Mouse (Mus musculus) hindlimb bud, embryonic 11.5 days (tissue): ENCODE results near the gene Zfp568.

Source experiments
- DNase-seq: peaks from one replicate; pipeline ENCODE4 v3.0.0-alpha.2; 2012; ENCODE audit warnings: low read depth, low spot score; ENCODE audit errors: extremely low spot score

Zfp568 gene

DNA sequence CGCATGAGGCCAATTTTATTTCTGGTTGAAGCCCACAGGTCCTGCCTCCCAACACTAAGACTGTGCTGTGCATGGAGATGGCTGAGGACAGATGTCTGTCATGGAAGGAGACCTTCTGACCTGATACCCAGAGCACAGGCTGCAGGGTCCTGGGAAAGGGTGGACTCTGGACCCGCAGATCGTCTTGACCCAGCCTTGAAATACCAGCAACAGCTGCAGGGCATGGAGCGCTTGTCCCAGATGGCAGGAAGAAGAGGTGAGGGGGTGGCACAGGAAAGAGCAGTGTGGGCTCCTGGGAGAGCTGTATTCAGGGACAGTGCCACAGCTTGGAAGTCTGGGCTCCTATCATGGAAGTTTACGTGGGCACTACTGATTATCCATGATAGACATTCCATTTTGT lies 3.8 kb downstream of the Zfp568 start:
- DNase-seq: no peak

DNA sequence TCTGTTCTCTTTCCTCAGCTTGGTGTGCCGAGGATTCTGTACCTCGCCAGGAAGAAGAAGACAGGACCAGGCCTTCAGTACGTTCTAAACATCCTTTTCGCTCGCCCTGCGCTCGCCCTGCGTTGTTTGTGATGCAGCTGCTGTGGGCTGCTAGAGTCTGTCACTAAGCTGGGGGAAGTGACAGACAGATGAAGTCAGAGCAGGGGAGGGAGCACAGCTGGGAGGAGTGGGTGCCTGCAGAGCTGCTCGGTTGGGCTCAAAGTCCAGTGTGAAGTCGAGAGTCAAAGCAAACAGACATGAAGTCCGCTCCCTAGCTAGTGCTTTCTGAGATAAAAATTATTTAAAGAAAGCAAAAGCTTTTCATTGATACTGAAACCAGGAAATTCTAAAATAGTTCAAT lies 5.3 kb downstream of the Zfp568 start:
- DNase-seq: no peak

DNA sequence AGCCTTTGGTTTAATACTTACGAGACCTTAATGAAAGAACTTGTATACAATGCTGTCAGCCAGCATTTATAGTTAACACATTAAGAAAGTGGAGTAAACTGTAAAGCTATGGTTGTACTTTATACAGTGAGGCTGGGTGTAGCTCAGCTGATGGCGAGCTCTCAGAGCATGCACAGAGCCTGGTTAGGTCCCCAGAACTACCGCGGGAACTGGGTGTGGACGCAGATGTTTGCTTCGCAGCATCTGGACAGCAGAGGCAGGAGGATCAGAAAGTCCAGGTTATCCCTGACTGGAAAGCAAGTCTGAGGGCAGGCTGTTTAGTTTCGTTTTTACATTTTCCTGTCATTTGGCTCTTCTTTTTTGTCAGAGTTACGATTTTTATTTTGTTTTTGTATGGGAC lies 8.9 kb downstream of the Zfp568 start:
- no peak for DNase-seq

DNA sequence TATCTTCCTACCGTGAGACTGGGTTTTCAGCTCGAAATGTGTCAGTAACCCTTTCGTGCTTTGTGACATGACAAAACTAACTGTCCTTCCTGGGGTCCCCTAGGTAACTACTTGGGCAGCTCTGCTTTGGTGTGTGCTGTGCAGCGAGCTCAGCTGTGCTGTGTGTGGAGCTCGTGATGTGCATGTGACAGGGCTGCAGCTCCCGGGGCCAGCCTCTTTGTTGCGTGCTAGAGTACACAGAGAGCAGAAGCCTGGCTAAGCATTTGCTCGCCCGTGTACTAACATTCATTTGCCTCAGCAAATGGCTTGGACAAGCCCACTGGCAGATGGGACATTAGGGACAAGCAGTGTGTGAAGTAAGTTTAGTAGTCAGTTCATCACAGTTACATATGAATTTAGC lies 9.6 kb downstream of the Zfp568 start:
- DNase-seq: no peak

DNA sequence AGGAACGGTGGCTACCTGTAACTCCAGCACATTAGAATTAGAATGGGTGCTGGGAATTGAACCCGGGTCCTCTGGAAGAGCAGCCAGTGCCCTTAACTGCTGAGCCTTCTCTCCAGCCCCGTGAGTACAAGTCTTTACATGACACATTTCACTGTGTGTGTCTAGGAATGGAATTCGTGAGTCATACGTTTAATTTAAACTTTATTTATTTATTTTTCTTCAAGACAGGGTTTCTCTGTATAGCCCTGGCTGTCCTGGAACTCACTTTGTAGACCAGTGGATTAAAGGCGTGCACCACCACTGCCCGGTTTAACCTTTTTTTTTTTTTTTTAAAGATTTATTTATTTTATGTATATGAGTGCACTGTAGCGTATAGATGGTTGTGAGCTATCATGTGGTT lies 11.4 kb downstream of the Zfp568 start:
- DNase-seq: no peak

DNA sequence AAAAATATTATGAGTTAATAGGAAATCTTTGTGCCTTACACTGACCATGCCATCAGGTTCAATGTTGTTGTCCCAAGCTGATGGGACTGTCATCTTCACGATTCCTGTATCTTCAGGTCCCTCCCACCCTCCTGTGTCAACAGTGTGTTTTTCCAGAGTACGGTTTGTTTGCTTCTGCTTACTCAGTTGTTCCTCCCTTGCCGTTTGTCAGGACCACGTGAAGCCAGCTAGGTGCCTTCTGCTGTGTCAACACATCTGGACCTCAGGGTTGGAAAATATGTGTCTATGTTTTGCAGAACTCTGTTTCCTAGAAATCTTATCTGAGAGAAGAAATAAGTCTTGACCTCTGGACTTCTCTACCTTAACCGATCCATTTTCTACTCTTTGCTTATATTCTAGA lies 16.8 kb downstream of the Zfp568 start:
- DNase-seq: no peak

DNA sequence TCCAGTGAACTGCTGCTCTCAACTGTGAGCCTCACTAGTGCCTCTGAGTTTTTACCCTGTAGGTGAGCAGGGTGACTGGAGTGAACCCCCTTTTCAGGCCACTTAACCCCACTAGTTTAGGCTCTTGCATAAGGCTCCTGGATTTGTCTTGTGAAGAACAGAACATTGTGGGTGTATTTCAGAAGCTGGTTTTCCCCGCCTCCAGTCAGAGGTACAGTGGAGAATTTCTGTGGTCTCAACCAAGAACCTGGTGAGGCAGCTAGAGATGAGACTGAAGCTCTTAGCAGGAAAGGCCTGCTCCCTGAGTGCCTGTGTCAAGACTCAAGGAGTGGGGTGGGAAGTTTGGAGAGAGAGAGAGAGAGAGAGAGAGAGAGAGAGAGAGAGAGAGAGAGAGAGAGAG lies 23.8 kb downstream of the Zfp568 start:
- DNase-seq: no peak

DNA sequence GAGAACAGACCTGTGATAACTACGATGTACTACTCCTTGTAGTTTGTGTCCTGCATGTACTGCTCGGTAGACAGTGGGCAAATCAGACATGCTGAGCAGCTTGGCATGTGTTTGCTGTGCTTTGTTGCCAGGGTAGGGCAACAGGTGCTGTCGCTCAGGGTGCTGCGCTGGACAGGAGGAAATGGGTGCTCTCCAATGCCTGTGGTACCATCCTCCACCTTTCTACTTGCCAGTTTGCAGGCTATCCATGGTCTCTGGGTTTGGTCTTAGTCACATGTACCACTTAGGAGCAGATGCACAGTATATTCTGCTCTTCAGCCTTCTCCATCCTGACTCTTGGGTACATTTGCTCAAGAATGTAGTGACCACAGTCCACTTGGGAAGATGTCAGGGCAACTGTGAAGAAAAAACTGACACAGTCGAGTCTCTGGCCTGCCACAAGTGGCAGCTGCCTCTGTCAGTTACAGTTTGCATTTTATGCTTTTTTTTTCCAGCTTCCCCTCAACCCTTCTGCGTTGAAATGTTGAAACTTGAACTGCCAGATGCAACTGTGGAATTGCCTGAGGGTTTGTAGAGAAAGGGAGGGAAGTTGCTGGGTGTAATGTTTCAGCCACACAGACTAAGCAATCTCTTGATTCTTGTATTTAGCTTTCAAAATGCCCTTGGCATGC lies 24.4 kb downstream of the Zfp568 start:
- DNase-seq: no peak

DNA sequence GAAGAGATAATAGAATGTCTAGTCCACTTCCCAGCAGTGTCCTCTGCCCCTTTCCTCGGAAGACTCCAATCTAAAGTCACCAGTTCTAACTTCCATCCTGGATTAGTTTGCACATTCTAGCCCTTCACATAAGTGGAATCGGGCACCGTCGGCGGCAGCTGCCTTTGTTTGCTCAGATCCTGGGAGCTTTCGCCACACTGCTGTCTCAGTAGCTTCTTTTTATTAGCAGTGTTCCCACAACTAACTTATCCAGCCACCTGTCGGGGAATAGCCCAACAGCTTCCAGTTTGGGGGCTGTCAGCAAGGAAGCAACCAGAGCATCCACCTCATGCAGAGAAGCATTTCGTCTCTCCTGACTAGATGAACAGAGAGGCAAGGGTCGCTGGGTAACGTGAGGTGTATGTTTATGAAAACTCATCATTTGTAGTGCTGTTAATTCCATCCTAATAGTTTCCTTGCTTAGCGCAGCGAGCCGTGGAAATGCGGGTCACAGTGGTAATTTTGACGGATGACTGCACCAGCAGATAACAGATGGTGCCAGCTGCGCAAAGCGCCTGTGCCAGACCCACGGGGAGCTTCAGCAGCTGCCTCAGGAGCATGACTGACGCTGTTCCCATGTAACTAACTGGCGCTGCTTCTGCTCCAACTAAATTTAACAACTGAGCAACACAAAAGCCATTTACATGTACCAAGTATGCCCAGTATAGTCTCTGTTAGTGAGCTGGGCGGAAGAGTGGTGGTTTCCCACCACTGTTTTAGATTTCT lies 25.7 kb downstream of the Zfp568 start:
- no peak for DNase-seq

DNA sequence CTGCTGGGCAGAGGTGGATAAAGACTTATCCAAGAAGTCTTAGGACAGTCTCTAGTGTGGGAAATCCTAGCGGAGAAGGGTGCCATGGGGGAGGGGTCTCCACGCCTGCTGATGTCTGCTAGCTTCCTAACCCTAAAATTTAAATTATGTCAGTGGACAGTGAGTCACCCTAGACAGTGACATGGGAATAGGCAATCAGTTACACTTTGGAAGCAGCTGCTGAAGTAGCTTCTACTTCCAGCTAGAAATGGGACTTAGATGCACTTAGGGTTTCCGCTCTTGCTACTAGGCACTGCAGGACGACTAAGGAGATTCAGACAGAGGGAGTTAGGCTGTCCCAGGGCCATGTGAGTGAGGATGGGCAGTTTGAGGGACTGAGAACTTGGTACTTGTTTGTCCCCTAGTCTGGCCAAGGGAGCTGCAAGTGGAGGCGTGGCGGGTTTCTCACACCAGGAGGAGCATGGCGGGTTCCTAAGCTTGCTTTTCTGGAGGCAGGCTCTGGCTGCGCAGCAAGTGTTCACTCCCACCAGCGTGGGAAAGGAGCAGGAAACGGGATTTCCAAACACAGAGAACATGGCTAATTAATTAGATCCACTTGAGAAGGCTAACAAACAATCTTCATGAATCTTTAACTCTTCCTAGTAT lies 26.9 kb downstream of the Zfp568 start:
- DNase-seq: no peak

DNA sequence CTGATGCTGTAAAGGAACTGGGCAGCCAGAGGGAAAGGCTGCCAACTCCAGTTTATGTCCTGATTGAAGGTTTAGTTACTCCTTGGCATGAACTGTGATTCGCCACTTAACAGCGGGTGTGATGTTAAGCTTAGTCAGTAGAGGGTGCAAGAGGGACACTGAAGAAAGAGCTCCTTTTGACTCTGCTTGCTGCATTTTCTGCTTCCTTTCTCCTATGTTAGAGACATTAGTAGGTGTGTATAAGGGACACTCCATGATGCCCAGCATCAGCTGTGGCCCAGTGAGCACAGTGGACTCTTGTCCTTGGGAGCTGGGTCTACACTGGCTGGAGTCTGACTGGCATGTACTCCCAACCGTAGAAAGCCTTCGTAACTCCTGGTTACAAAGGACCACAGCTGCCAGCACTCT lies 29.2 kb downstream of the Zfp568 start:
- peak; percentile 16 for DNase-seq

DNA sequence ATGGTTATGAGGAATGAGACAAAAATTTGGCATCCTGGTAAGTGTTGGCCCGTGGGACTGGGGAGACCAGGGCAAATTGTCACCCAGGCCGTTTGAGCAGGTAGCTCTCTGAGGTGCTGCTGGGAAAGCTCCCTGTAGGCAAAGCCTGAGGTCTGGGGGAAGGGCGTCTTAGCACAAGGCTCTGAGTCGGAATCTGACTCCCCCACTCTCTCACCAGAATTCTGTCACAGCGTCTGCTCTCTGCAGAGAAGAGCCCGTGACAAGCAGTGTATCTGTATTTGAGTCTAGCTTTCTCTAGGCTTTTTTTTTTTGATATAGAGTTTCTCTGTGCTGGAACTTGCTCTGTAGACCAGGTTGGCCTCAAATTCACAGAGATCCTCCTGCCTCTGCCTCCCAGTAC lies 33.5 kb downstream of the Zfp568 start:
- no peak for DNase-seq

DNA sequence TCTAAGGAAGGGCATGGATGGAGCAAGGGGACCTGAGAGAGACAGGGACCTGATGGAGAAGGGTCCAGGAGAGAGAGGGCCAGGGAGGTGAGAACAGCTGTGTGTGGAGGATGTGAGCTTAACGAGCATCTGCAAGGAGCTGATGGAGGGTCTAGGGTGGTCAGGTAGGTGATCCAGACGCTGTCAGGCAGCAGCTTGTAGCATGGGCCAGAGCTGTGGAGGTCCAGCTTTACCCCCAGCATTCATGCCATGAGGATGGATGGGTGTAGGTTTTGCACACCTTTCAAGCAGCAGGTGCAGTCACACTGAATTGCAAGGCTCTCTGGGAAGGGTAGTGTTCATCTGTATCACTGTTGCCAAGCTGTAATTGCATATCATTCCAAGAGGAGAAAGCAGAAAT lies 35.8 kb downstream of the Zfp568 start:
- DNase-seq: no peak

DNA sequence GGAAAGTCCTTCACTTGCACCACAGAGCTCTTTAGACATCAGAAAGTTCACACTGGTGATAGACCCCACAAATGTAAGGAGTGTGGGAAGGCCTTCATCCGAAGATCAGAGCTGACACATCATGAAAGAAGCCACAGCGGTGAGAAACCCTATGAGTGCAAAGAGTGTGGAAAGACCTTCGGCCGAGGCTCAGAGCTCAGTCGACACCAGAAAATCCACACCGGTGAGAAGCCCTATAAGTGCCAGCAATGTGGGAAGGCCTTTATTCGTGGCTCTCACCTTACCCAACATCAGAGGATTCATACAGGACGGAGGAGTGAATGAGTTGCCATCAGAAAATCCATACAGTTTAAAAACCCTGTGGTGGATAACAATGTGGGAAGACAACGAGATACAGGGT lies 39.6 kb downstream of the Zfp568 start:
- DNase-seq: no peak

DNA sequence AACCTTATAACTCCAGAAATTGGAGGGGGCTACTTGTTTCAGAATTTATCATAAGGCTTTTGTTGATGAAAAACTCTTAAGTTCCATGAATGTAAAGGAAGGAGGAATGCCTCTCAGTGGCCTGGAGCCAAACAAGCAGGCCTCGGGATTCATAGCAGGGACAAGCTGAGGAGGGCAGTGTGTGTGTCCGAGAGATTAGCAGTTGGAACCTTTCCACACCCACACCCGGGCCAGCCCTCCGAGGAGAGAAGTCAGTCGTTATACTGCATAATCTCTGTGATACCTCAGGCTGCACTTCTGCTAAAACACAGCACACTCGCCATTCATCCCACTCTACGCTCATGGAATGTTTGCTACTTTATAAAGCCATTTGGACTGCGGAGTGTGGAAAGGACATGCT lies 40.0 kb downstream of the Zfp568 start:
- DNase-seq: no peak

DNA sequence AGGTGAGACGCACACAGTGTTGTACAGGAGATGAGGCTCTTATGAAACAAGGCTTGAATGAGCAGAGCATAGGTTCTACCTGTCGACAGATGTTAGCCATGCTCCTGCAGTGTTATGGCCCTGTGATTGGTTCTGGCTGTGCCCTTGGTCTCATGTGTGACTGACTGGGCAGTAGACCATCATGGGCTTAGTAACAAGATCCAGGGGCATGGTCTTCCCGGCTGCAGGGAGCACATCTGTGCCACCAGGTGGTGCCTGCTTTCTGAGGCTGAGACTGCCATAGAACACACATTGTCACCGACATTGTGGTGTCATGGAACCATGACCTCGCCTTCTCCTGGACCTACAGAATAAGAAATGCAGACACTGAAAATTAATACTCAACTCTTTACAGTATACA lies 41.6 kb downstream of the Zfp568 start:
- no peak for DNase-seq

DNA sequence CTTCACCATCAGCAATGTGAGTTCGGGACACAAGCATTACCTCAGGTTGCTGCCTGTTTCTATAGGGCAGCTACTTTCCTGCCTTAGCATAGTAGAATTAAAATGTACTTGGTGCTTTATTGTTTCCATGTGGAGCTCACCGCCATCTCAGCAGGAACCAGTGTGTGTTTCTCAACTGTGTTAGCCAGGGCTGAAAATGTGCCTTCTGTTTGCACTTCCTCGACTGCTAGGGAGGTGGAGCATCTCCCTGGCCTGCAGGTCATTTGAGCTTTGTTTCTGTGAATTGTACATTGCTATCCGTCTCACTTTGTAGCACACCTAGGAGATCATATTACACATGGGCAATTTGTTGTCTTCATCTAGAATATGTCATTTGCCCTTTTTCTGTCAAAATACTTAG lies 43.6 kb downstream of the Zfp568 start:
- no peak for DNase-seq

DNA sequence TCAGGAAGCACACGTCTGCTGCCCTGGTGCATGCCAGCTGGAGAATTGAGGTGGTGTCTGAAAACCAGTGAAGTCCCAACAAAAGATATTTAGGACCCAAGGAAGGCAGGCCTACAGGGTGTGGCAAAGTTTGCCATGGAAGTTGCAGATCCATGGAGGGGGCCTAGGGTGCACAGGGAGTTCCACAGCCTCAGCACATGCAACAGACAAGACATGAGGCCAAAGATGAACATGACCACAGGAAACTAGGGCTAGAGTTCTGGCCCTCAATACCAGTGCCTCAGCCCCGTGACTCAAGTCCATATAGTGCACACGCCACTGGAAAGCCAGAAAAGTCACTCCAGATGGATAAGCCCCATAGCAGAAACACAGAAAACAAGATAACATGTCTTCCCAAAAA lies 44.8 kb downstream of the Zfp568 start:
- DNase-seq: no peak

DNA sequence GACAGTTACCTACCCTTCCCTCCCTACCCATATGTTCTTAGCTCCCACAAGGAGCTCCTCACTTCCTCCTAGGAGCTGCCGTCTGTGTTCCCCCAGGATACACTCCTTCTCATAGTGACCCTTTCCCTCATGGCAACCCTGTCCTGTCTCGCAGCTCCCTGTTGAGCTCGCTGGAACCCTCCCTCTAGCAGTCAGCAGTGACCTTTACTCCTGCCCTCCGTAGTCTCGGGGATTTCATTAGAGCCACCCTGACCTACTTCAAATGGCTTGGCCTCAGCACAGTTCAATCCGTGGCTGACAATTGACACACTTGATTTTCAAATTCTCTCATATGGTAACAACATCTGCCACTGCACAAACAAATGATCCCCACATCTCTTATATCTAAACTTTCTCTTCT lies 46.9 kb downstream of the Zfp568 start:
- no peak for DNase-seq

DNA sequence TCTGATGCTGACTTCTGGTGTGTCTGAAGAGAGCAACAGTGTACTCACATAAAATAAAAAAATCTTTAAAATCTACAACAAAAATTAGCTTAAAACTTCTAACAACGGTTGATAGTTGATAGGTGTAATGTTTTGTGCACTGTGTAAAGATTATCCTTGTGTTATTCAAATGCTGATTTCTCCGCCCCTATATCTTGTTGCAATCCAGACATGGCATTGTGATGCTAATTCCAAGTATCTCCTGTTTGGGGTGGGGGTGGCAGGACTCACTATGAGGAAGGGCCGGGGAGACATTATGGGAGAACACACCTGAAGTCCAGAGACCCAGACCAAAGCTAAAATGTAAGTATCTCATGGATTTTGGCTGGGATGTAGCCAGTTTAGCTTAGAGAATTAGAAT lies 47.6 kb downstream of the Zfp568 start:
- DNase-seq: no peak

DNA sequence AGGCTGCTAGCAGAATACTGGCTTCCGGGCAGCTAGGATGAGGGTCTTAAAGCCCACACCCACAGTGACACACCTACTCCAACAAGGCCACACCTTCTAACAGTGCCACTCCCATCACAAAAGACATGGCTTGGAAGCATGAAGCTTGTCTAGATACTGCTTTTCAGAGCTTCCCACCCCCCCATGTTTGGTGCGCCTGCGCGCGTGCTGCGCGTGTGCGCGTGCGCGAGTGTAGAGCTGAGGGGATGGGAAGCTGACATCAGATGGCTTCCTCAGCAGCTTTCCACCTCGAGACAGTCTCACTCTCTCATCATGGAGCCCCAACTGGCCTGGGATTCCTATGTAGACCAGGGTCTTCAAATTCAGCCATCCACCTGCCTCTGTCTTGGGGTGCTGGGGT lies 50.6 kb downstream of the Zfp568 start:
- DNase-seq: no peak

DNA sequence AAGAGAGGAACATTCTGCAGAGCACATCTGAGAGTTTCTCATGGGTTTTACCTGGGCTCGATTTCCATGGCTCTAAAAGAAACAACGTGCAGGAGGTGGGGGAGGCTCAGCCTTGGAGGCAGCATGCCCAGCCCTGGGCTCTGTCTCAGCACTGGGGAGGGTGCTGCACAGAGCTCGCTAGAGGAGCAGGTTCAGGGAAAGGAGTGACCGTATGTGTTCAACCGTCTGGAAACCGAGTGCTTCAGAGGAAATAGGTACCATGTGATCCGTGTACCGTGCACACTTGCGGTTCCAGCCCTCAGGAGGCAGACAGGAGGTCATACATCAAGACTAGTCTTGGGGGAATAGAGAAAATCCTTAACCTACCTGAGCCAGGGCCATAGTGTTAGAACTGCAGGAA lies 60.6 kb downstream of the Zfp568 start:
- no peak for DNase-seq
